Mouse (Mus musculus) heart, embryonic 11.5 days (tissue): ENCODE measurements around the gene Cbr2. TPM values are rescaled to one million over a fixed set of nuclear protein-coding genes. Genes with fewer than 3 reads are reported as not detected.
"Not testable (repeated sequence)": the region's sequence is repeated elsewhere in the genome, so short reads cannot be mapped to it uniquely, and the experiment has no call there.

Experiments
- ATAC-seq: fragments of 200-750 bp; cut with Nextera tagmentation; replicated peaks from 2 replicates; pipeline ENCODE4 v1.8.0; 2017; ENCODE audit warnings: moderate library complexity; ENCODE audit not compliant: insufficient number of reproducible peaks, low FRiP score, low TSS enrichment
- H3K27ac ChIP-seq: fragments of 300-500 bp; sonication (generic); 2 replicates; pipeline ENCODE4 v1.5.1; 2014; ENCODE audit warnings: mild to moderate bottlenecking, low read depth, low read length
- H3K27me3 ChIP-seq: fragments of 300-500 bp; sonication (generic); 2 replicates; pipeline ENCODE4 v1.6.1; 2014; ENCODE audit warnings: mild to moderate bottlenecking, low read length, mixed read lengths; ENCODE audit not compliant: control insufficient read depth, insufficient read depth
- H3K36me3 ChIP-seq: fragments of 300-500 bp; sonication (generic); 2 replicates; pipeline ENCODE4 v1.6.1; 2014; ENCODE audit warnings: mild to moderate bottlenecking, low read length, moderate library complexity, mixed read lengths; ENCODE audit not compliant: control insufficient read depth, insufficient read depth
- H3K4me1 ChIP-seq: fragments of 300-500 bp; sonication (generic); 2 replicates; pipeline ENCODE4 v1.6.1; 2014; ENCODE audit warnings: low read length; ENCODE audit not compliant: control insufficient read depth, insufficient read depth
- H3K4me2 ChIP-seq: fragments of 300-500 bp; sonication (generic); 2 replicates; pipeline ENCODE4 v1.6.1; 2014; ENCODE audit warnings: mild to moderate bottlenecking, moderate library complexity
- H3K4me3 ChIP-seq: fragments of 300-500 bp; sonication (generic); 2 replicates; pipeline ENCODE4 v1.5.1; 2014; ENCODE audit warnings: low read depth, low read length
- H3K9ac ChIP-seq: fragments of 300-500 bp; sonication (generic); 2 replicates; pipeline ENCODE4 v1.6.1; 2014; ENCODE audit warnings: mild to moderate bottlenecking, low read depth, low read length, moderate library complexity
- H3K9me3 ChIP-seq: fragments of 300-500 bp; sonication (generic); replicated peaks from 2 replicates; pipeline ENCODE4 v1.6.1; 2016; ENCODE audit warnings: low read length; ENCODE audit not compliant: control insufficient read depth
- WGBS: fragments of 180-500 bp; shearing (Covaris S2); extraction: QIAGEN DNeasy Blood & Tissue Kit; methylation state at CpG from one replicate; pipeline ENCODE4 v1.1.7; 2014; ENCODE audit not compliant: insufficient replicate concordance; 5-methylcytosine and 5-hydroxymethylcytosine counted together
- polyA plus RNA-seq: library from polyadenylated mRNA; unstranded; fragments of >200 nt; fragmentation: Nextera tagmentation; extraction: Ambion mirVana; gene quantifications from 2 replicates; pipeline ENCODE4 v1.2.1, GENCODE M21; 2014

The Cbr2 gene
- polyA plus RNA-seq, 1 experiment from 2014 or later: 0.36 TPM

DNA sequence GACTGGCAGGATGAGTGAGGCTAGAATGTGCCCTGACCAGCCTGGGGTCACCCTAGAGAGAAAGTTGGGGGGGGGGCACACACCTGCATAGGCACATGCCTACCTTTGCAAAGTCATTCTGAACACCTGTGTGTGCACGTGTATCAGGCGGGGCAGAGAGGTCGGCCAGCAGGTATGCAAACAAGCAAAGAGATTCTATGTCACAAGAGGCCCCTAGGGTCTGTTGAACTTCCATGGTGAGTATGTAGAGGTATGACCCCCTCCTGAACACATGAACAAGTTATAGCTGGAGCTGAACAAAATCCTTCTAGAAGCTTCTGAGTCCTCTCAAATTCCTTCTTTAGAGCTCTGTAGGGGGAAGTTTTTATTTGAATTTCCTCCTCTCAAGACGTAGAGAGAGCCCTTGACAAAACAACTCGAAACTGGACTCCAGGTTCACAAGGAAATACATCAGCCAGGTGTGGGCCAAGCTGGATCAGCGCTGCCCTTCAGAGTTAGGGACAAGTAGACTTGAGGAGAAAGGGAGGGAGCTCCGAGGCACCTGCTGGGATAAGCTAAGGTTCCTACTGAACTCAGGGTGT is 12.3 kb upstream of the Cbr2 start:
- no peaks in the 10 kb centered on the region for H3K4me1 ChIP-seq
- H3K4me2 ChIP-seq: no peak overlapping the region
- H3K36me3 ChIP-seq: no peaks in the 10 kb centered on the region
- no peak overlapping the region for H3K27ac ChIP-seq
- H3K9ac ChIP-seq: no peak overlapping the region
- no peaks in the 10 kb centered on the region for H3K9me3 ChIP-seq
- ATAC-seq: no peak
- H3K27me3 ChIP-seq: no peaks in the 10 kb centered on the region
- WGBS: 74% methylated on average over 7 of the region's 7 CpGs
- no peak overlapping the region for H3K4me3 ChIP-seq

- H3K36me3 ChIP-seq: no peaks in the 10 kb centered on the region
- no peak overlapping the region for H3K4me3 ChIP-seq
- H3K9me3 ChIP-seq: no peaks in the 10 kb centered on the region
- no peak overlapping the region for H3K9ac ChIP-seq
- ATAC-seq: no peak
- H3K27me3 ChIP-seq: no peaks in the 10 kb centered on the region
- WGBS: 80% methylated on average over 5 of the region's 5 CpGs
- H3K4me1 ChIP-seq: no peaks in the 10 kb centered on the region
- H3K27ac ChIP-seq: no peak overlapping the region
- H3K4me2 ChIP-seq: no peak overlapping the region
These were observed 9.1 kb upstream of the Cbr2 start for GRCm38 (mm10) chr11:120740981-120741380.

- no peak overlapping the region for H3K4me2 ChIP-seq
- H3K4me1 ChIP-seq: 0 out of 2 replicates have a peak, but pooled peaks cover 3% of the 10 kb centered on the region
- no peaks in the 10 kb centered on the region for H3K36me3 ChIP-seq
- 59% methylated on average over 6 of the region's 6 CpGs for WGBS
- H3K27ac ChIP-seq: no peak overlapping the region
- no peak overlapping the region for H3K4me3 ChIP-seq
- H3K9ac ChIP-seq: no peak overlapping the region
- ATAC-seq: no peak
- no peaks in the 10 kb centered on the region for H3K9me3 ChIP-seq
- H3K27me3 ChIP-seq: peaks cover 1% of the 10 kb centered on the region
These were observed 4.5 kb upstream of the Cbr2 start for GRCm38 (mm10) chr11:120736424-120736823.

DNA sequence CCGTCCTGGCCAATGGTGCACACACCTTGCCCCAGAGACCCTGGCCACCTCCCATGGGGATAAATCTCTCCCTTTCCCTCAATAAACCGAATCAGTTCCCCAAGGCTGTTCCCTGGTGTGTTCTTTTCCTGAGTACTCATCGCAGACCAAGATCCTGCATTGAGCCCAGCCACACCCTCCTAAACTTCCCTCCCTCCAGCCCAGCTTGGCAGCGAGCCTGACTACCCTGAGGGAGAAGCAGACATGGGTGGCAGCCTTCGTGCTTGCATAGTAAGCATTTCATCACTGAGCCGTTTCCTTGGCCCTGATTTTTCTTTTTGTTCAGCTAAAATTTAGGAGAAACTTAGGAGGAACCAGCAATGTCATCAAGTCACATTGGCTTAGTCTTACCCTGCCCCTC is 1.6 kb upstream of the Cbr2 start:
- no peak for ATAC-seq
- no peak overlapping the region for H3K4me3 ChIP-seq
- H3K9ac ChIP-seq: no peak overlapping the region
- no peaks in the 10 kb centered on the region for H3K36me3 ChIP-seq
- no peak overlapping the region for H3K27ac ChIP-seq
- peaks cover 18% of the 10 kb centered on the region for H3K27me3 ChIP-seq
- no peak overlapping the region for H3K4me2 ChIP-seq
- no peaks in the 10 kb centered on the region for H3K9me3 ChIP-seq
- 62% methylated on average over 6 of the region's 6 CpGs for WGBS
- 0 out of 2 replicates have a peak, but pooled peaks cover 3% of the 10 kb centered on the region for H3K4me1 ChIP-seq

DNA sequence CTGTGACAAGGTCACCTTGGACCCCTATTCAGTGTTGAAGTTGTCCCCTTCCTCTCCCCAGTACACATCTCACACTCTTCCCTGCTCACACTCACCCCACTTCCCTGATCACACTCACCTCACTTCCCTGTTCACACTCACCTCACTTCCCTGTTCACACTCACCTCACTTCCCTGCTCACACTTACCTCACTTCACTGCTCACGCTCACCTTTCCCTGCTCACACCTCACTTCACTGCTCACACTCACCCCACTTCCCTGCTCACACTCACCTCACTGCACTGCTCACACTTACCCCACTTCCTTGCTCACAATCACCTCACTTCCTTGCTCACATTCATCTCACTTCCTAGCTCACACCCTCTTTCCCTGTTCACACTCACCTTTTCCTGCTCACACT is 519 bp downstream of the Cbr2 start:
- WGBS: 95% methylated on average over 1 of the region's 1 CpGs

GRCm38 (mm10) chr11:120730331-120730870 is 1.5 kb downstream of the Cbr2 start:
- H3K36me3 ChIP-seq: no peaks in the 10 kb centered on the region
- no peak overlapping the region for H3K4me3 ChIP-seq
- H3K4me2 ChIP-seq: no peak overlapping the region
- no peak for ATAC-seq
- no peak overlapping the region for H3K27ac ChIP-seq
- H3K27me3 ChIP-seq: peaks cover 25% of the 10 kb centered on the region
- 79% methylated on average over 10 of the region's 10 CpGs for WGBS
- H3K4me1 ChIP-seq: 0 out of 2 replicates have a peak, but pooled peaks cover 3% of the 10 kb centered on the region
- H3K9me3 ChIP-seq: no peaks in the 10 kb centered on the region
- H3K9ac ChIP-seq: no peak overlapping the region

More for the DNA sequence above, 519 bp downstream of the Cbr2 start:
- H3K27me3 ChIP-seq: peaks cover 23% of the 10 kb centered on the region
- H3K4me1 ChIP-seq: 0 out of 2 replicates have a peak, but pooled peaks cover 3% of the 10 kb centered on the region
- no peak overlapping the region for H3K27ac ChIP-seq
- no peak for ATAC-seq
- no peaks in the 10 kb centered on the region for H3K36me3 ChIP-seq
- H3K4me2 ChIP-seq: no peak overlapping the region
- H3K9ac ChIP-seq: no peak overlapping the region
- H3K4me3 ChIP-seq: no peak overlapping the region
- no peaks in the 10 kb centered on the region for H3K9me3 ChIP-seq

GRCm38 (mm10) chr11:120729432-120730050 is 2.4 kb downstream of the Cbr2 start:
- not testable (repeated sequence) for H3K27ac ChIP-seq, H3K9ac ChIP-seq, H3K9me3 ChIP-seq, H3K36me3 ChIP-seq, H3K4me1 ChIP-seq, H3K4me3 ChIP-seq
- 0 out of 2 replicates have a peak, but pooled peaks have one; percentile 41 for ATAC-seq
- Histone ChIP-seq H3K4me2 (peak overlapping the region; percentile 37), H3K27me3 (peaks cover 25% of the 10 kb centered on the region)
- 4% methylated on average over 18 of the region's 21 CpGs for WGBS

DNA sequence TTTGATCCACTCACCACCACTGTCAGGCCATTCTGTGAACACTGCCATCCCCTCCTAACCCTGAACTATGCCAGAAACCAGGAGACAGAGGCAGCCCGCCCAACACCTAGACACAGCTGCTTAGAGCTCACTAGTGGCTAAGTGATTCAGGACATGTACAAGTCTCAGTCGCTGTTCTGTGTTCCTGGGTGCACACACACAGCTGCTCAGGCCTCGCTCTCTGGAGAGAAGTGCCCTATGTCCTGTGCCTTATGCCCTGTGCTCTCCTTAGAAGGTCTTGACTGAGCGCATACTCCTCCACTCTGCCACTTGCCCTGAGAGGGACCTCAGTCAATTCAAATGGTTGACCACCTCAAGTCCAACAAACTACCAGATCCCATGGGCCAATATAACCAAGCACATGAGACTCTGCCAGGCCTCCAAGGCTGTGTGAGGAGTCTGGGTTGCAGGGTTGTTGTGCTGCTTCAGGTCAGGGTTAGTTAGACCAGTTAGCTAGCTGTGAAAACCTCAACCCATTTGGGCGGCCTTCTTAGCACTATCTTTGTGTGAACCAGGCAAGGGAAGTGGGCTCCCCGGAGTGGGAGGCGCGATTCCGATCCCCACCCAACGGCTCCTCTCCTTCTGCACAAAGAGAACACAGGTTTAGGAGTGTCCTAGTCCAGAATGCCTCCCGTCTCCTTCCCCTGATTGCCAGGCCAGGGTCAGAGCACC is 3.2 kb downstream of the Cbr2 start:
- no peak overlapping the region for H3K4me2 ChIP-seq
- no peak for ATAC-seq

More for the DNA sequence above, 3.2 kb downstream of the Cbr2 start:
- Histone ChIP-seq H3K36me3 (no peaks in the 10 kb centered on the region), H3K9ac (no peak overlapping the region), H3K27ac (no peak overlapping the region), H3K4me1 (0 out of 2 replicates have a peak, but pooled peaks cover 3% of the 10 kb centered on the region), H3K27me3 (peaks cover 26% of the 10 kb centered on the region), H3K4me3 (no peak overlapping the region), H3K9me3 (no peaks in the 10 kb centered on the region)
- 72% methylated on average over 11 of the region's 11 CpGs for WGBS
